Mouse (Mus musculus) forebrain, embryonic 15.5 days (tissue): ENCODE measurements around the gene Cbl. TPM values are rescaled to one million over a fixed set of nuclear protein-coding genes. Genes with fewer than 3 reads are reported as not detected.
A peak's percentile ranks its signal among the peaks of the same experiment; 100 is the strongest.

ENCODE experiments used
- ATAC-seq: fragments of 200-750 bp; cut with Nextera tagmentation; replicated peaks from 2 replicates; pipeline ENCODE4 v1.8.0; 2017; ENCODE audit warnings: mild to moderate bottlenecking, moderate TSS enrichment, moderate library complexity
- H3K27ac ChIP-seq: fragments of 300-500 bp; sonication (generic); replicated peaks from 2 replicates; pipeline ENCODE4 v1.5.1; 2015; ENCODE audit warnings: mild to moderate bottlenecking, inconsistent platforms
- H3K27me3 ChIP-seq: fragments of 300-500 bp; sonication (generic); 2 replicates; pipeline ENCODE4 v1.6.1; 2015; ENCODE audit warnings: inconsistent platforms
- H3K36me3 ChIP-seq: fragments of 300-500 bp; sonication (generic); 2 replicates; pipeline ENCODE4 v1.6.1; 2015; ENCODE audit warnings: mild to moderate bottlenecking, inconsistent platforms
- H3K4me1 ChIP-seq: fragments of 300-500 bp; sonication (generic); 2 replicates; pipeline ENCODE4 v1.6.1; 2015; ENCODE audit warnings: inconsistent platforms
- H3K4me2 ChIP-seq: fragments of 300-500 bp; sonication (generic); replicated peaks from 2 replicates; pipeline ENCODE4 v1.6.1; 2015; ENCODE audit warnings: mild to moderate bottlenecking, inconsistent platforms
- H3K4me3 ChIP-seq: fragments of 300-500 bp; sonication (generic); 2 replicates; pipeline ENCODE4 v1.5.1; 2015; ENCODE audit warnings: mild to moderate bottlenecking, inconsistent platforms
- H3K9ac ChIP-seq: fragments of 300-500 bp; sonication (generic); replicated peaks from 2 replicates; pipeline ENCODE4 v1.6.1; 2015; ENCODE audit warnings: mild to moderate bottlenecking, inconsistent platforms
- H3K9me3 ChIP-seq: fragments of 300-500 bp; sonication (generic); 2 replicates; pipeline ENCODE4 v1.6.1; 2016; ENCODE audit warnings: inconsistent platforms
- WGBS: fragments of 180-500 bp; shearing (Covaris S2); methylation state at CpG from one replicate; pipeline ENCODE4 v1.1.7; 2015; ENCODE audit warnings: mixed read lengths; 5-methylcytosine and 5-hydroxymethylcytosine counted together
- polyA plus RNA-seq: library from polyadenylated mRNA; unstranded; fragments of >200 nt; fragmentation: Nextera tagmentation; extraction: Ambion mirVana; gene quantifications from 2 replicates; pipeline ENCODE4 v1.2.1, GENCODE M21; 2015

Cbl gene
- polyA plus RNA-seq, 1 experiment from 2014 or later = 25.7 TPM

- H3K27ac ChIP-seq = no peak overlapping the region
- H3K27me3 ChIP-seq = no peaks in the 10 kb centered on the region
- H3K36me3 ChIP-seq = no peaks in the 10 kb centered on the region
- no peak for ATAC-seq
- no peak overlapping the region for H3K4me3 ChIP-seq
- no peak overlapping the region for H3K4me2 ChIP-seq
- H3K9me3 ChIP-seq = no peaks in the 10 kb centered on the region
- no peak overlapping the region for H3K9ac ChIP-seq
- WGBS = 89% methylated on average over 4 of the region's 4 CpGs
- H3K4me1 ChIP-seq = peaks cover 12% of the 10 kb centered on the region
Measured at GRCm38 (mm10) chr9:44237128-44237527, 3.3 kb upstream of the Cbl start.

GRCm38 (mm10) chr9:44236601-44237000 lies 2.8 kb upstream of the Cbl start:
- H3K27ac ChIP-seq = no peak overlapping the region
- no peak for ATAC-seq
- WGBS = 67% methylated on average over 4 of the region's 4 CpGs
- H3K27me3 ChIP-seq = no peaks in the 10 kb centered on the region
- no peaks in the 10 kb centered on the region for H3K9me3 ChIP-seq
- peaks cover 18% of the 10 kb centered on the region for H3K4me1 ChIP-seq
- H3K36me3 ChIP-seq = no peaks in the 10 kb centered on the region
- no peak overlapping the region for H3K4me2 ChIP-seq
- no peak overlapping the region for H3K9ac ChIP-seq
- no peak overlapping the region for H3K4me3 ChIP-seq

GRCm38 (mm10) chr9:44234479-44235427 lies 904 bp upstream of the Cbl start:
- ATAC-seq = peak; percentile 44; the same call in 1 of the 2 replicates
- Histone ChIP-seq H3K4me3 (peak overlapping the region; percentile 59), H3K4me2 (peak overlapping the region; percentile 31), H3K9ac (no peak overlapping the region), H3K36me3 (no peaks in the 10 kb centered on the region), H3K9me3 (no peaks in the 10 kb centered on the region), H3K27ac (no peak overlapping the region), H3K27me3 (no peaks in the 10 kb centered on the region), H3K4me1 (peaks cover 29% of the 10 kb centered on the region)
- WGBS = 27% methylated on average over 19 of the region's 19 CpGs

GRCm38 (mm10) chr9:44233021-44233801 lies 638 bp downstream of the Cbl start:
- H3K27ac ChIP-seq = peak overlapping the region; percentile 93
- peak; percentile 84 for ATAC-seq
- peaks cover 30% of the 10 kb centered on the region for H3K4me1 ChIP-seq
- H3K9ac ChIP-seq = peak overlapping the region; percentile 82
- no peaks in the 10 kb centered on the region for H3K9me3 ChIP-seq
- under 1% methylated on average over 39 of the region's 40 CpGs for WGBS
- H3K4me3 ChIP-seq = peak overlapping the region; percentile 59
- no peaks in the 10 kb centered on the region for H3K27me3 ChIP-seq
- peak overlapping the region; percentile 54 for H3K4me2 ChIP-seq
- H3K36me3 ChIP-seq = no peaks in the 10 kb centered on the region

- Histone ChIP-seq H3K9me3 (no peaks in the 10 kb centered on the region), H3K36me3 (no peaks in the 10 kb centered on the region), H3K27ac (no peak overlapping the region), H3K27me3 (no peaks in the 10 kb centered on the region), H3K4me1 (peaks cover 35% of the 10 kb centered on the region), H3K4me2 (0 out of 2 replicates have a peak overlapping the region, but pooled peaks have one; percentile 54), H3K9ac (no peak overlapping the region), H3K4me3 (no peak overlapping the region)
- no peak for ATAC-seq
Measured at GRCm38 (mm10) chr9:44231609-44232008, 2.2 kb downstream of the Cbl start.

GRCm38 (mm10) chr9:44225993-44226392 lies 7.9 kb downstream of the Cbl start:
- Histone ChIP-seq H3K27ac (no peak overlapping the region), H3K4me3 (no peak overlapping the region), H3K4me2 (no peak overlapping the region), H3K9me3 (no peaks in the 10 kb centered on the region), H3K9ac (no peak overlapping the region), H3K27me3 (no peaks in the 10 kb centered on the region), H3K4me1 (peaks cover 11% of the 10 kb centered on the region), H3K36me3 (no peaks in the 10 kb centered on the region)
- ATAC-seq = no peak
- 46% methylated on average over 6 of the region's 6 CpGs for WGBS

GRCm38 (mm10) chr9:44213538-44213937 lies 20.3 kb downstream of the Cbl start:
- H3K27me3 ChIP-seq = no peaks in the 10 kb centered on the region
- WGBS = 96% methylated on average over 14 of the region's 14 CpGs
- ATAC-seq = no peak

GRCm38 (mm10) chr9:44212406-44212805 lies 21.4 kb downstream of the Cbl start:
- no peaks in the 10 kb centered on the region for H3K27me3 ChIP-seq
- no peak overlapping the region for H3K27ac ChIP-seq
- H3K9ac ChIP-seq = no peak overlapping the region
- H3K4me3 ChIP-seq = no peak overlapping the region
- H3K9me3 ChIP-seq = no peaks in the 10 kb centered on the region
- H3K4me2 ChIP-seq = no peak overlapping the region
- ATAC-seq = no peak
- 96% methylated on average over 4 of the region's 4 CpGs for WGBS
- peaks cover 2% of the 10 kb centered on the region; the same call in 1 of the 2 replicates for H3K36me3 ChIP-seq
- H3K4me1 ChIP-seq = no peaks in the 10 kb centered on the region

More at GRCm38 (mm10) chr9:44213538-44213937, 20.3 kb downstream of the Cbl start:
- no peaks in the 10 kb centered on the region for H3K9me3 ChIP-seq
- H3K4me2 ChIP-seq = no peak overlapping the region
- H3K27ac ChIP-seq = no peak overlapping the region
- no peak overlapping the region for H3K9ac ChIP-seq
- no peaks in the 10 kb centered on the region for H3K4me1 ChIP-seq
- H3K4me3 ChIP-seq = no peak overlapping the region
- H3K36me3 ChIP-seq = peaks cover 2% of the 10 kb centered on the region; the same call in 1 of the 2 replicates

- no peaks in the 10 kb centered on the region for H3K4me1 ChIP-seq
- no peak overlapping the region for H3K9ac ChIP-seq
- WGBS = 99% methylated on average over 4 of the region's 4 CpGs
- H3K9me3 ChIP-seq = no peaks in the 10 kb centered on the region
- no peak overlapping the region for H3K4me3 ChIP-seq
- no peak for ATAC-seq
- H3K4me2 ChIP-seq = no peak overlapping the region
- peaks cover 2% of the 10 kb centered on the region; the same call in 1 of the 2 replicates for H3K36me3 ChIP-seq
- H3K27me3 ChIP-seq = no peaks in the 10 kb centered on the region
- no peak overlapping the region for H3K27ac ChIP-seq
Measured at GRCm38 (mm10) chr9:44209416-44209815, 24.4 kb downstream of the Cbl start.

- no peak overlapping the region for H3K27ac ChIP-seq
- H3K4me1 ChIP-seq = no peaks in the 10 kb centered on the region
- ATAC-seq = no peak
- no peak overlapping the region for H3K4me3 ChIP-seq
- H3K9me3 ChIP-seq = no peaks in the 10 kb centered on the region
- peaks cover 2% of the 10 kb centered on the region; the same call in 1 of the 2 replicates for H3K36me3 ChIP-seq
- no peak overlapping the region for H3K9ac ChIP-seq
- no peak overlapping the region for H3K4me2 ChIP-seq
- no peaks in the 10 kb centered on the region for H3K27me3 ChIP-seq
- 96% methylated on average over 2 of the region's 2 CpGs for WGBS
Measured at GRCm38 (mm10) chr9:44207840-44208239, 26.0 kb downstream of the Cbl start.

GRCm38 (mm10) chr9:44200458-44200857 lies 33.4 kb downstream of the Cbl start:
- Histone ChIP-seq H3K4me2 (no peak overlapping the region), H3K9me3 (no peaks in the 10 kb centered on the region), H3K27ac (no peak overlapping the region), H3K27me3 (no peaks in the 10 kb centered on the region), H3K4me3 (no peak overlapping the region), H3K9ac (no peak overlapping the region), H3K36me3 (peaks cover 17% of the 10 kb centered on the region), H3K4me1 (no peaks in the 10 kb centered on the region)
- WGBS = 87% methylated on average over 3 of the region's 3 CpGs
- ATAC-seq = no peak

- H3K9ac ChIP-seq = no peak overlapping the region
- ATAC-seq = no peak
- H3K4me2 ChIP-seq = no peak overlapping the region
- H3K9me3 ChIP-seq = no peaks in the 10 kb centered on the region
- no peaks in the 10 kb centered on the region for H3K4me1 ChIP-seq
- H3K27ac ChIP-seq = no peak overlapping the region
- no peaks in the 10 kb centered on the region for H3K27me3 ChIP-seq
- H3K36me3 ChIP-seq = peaks cover 17% of the 10 kb centered on the region
- no peak overlapping the region for H3K4me3 ChIP-seq
Measured at GRCm38 (mm10) chr9:44199580-44199979, 34.3 kb downstream of the Cbl start.
